Mouse (Mus musculus): ENCODE data around the gene Epn3. TPM values are rescaled to one million over a fixed set of nuclear protein-coding genes. Genes with fewer than 3 reads are reported as not detected.

Gene Epn3
- polyA plus RNA-seq (2014; fragmentation: Nextera tagmentation; extraction: Ambion mirVana) = 1.5 and 2.3 TPM in 2 replicates

- Histone ChIP-seq H3K4me1 (ENCODE audit: control insufficient read depth, insufficient read depth, low read length) (peaks cover 12% of the 10 kb centered on the region), H3K9ac (replicated peaks; ENCODE audit: low read length) (peak within 1 kb of the TSS; percentile 59), H3K27me3 (ENCODE audit: control insufficient read depth, insufficient read depth, low read length) (no peaks in the 10 kb centered on the region; the same call in 1 of the 2 replicates), H3K27ac (replicated peaks; ENCODE audit: low read depth, low read length) (peak within 1 kb of the TSS; percentile 56; the same call in 1 of the 2 replicates), H3K9me3 (replicated peaks; ENCODE audit: control insufficient read depth, low read length) (no peaks in the 10 kb centered on the region), H3K36me3 (replicated peaks; ENCODE audit: control insufficient read depth, insufficient read depth, low read depth, low read length) (no peaks in the 10 kb centered on the region), H3K4me3 (ENCODE audit: low read depth, low read length) (peak within 1 kb of the TSS; percentile 36), H3K4me2 (ENCODE audit: low read depth, low read length) (peak within 1 kb of the TSS; percentile 73)
- peak; percentile 75 for DNase-seq (ENCODE audit: low spot score)
- ATAC-seq (replicated peaks; ENCODE audit: insufficient number of reproducible peaks, low FRiP score, low TSS enrichment, low read depth) = peak; percentile 31; the same call in 1 of the 2 replicates
- under 1% methylated on average over 26 of the region's 26 CpGs for WGBS
Observed at GRCm38 (mm10) chr11:94499661-94500152, at the start of gene Epn3. Gene Epn3 (minus strand): TSS chr11:94499974.

GRCm38 (mm10) chr11:94548888-94549690, 49.3 kb upstream of the Epn3 start, which contains the start of gene Rsad1:
Gene Rsad1 (minus strand): TSS chr11:94549255.
- ATAC-seq (replicated peaks; ENCODE audit: insufficient number of reproducible peaks, low FRiP score, low TSS enrichment, low read depth) (peak; percentile 87), DNase-seq (ENCODE audit: low spot score) (peak; percentile 94)
- H3K4me3 ChIP-seq (ENCODE audit: low read depth, low read length) = peak within 1 kb of the TSS; percentile 52
- peak within 1 kb of the TSS; percentile 76; the same call in 1 of the 2 replicates for H3K27ac ChIP-seq (replicated peaks; ENCODE audit: low read depth, low read length)
- 5% methylated on average over 49 of the region's 49 CpGs for WGBS
- no peaks in the 10 kb centered on the region for H3K9me3 ChIP-seq (replicated peaks; ENCODE audit: control insufficient read depth, low read length)
- no peaks in the 10 kb centered on the region; the same call in 1 of the 2 replicates for H3K36me3 ChIP-seq (replicated peaks; ENCODE audit: control insufficient read depth, insufficient read depth, low read depth, low read length)
- peak within 1 kb of the TSS; percentile 78 for H3K4me2 ChIP-seq (ENCODE audit: low read depth, low read length)
- H3K9ac ChIP-seq (replicated peaks; ENCODE audit: low read length) = peak within 1 kb of the TSS; percentile 65
- no peaks in the 10 kb centered on the region for H3K4me1 ChIP-seq (ENCODE audit: control insufficient read depth, insufficient read depth, low read length)
- H3K27me3 ChIP-seq (ENCODE audit: control insufficient read depth, insufficient read depth, low read length) = no peaks in the 10 kb centered on the region

- no peaks in the 10 kb centered on the region for H3K9me3 ChIP-seq (replicated peaks; ENCODE audit: control insufficient read depth, low read length)
- H3K27ac ChIP-seq (replicated peaks; ENCODE audit: low read depth, low read length) = no peak overlapping the region
- no peaks in the 10 kb centered on the region; the same call in 1 of the 2 replicates for H3K36me3 ChIP-seq (replicated peaks; ENCODE audit: control insufficient read depth, insufficient read depth, low read depth, low read length)
- ATAC-seq (replicated peaks; ENCODE audit: insufficient number of reproducible peaks, low FRiP score, low TSS enrichment, low read depth) (no peak; the same call in 1 of the 2 replicates), DNase-seq (ENCODE audit: low spot score) (peak; percentile 34)
- 12% methylated on average over 24 of the region's 24 CpGs for WGBS
- H3K9ac ChIP-seq (replicated peaks; ENCODE audit: low read length) = peak overlapping the region; percentile 65
- H3K27me3 ChIP-seq (ENCODE audit: control insufficient read depth, insufficient read depth, low read length) = no peaks in the 10 kb centered on the region
- no peaks in the 10 kb centered on the region for H3K4me1 ChIP-seq (ENCODE audit: control insufficient read depth, insufficient read depth, low read length)
- peak overlapping the region; percentile 52 for H3K4me3 ChIP-seq (ENCODE audit: low read depth, low read length)
- H3K4me2 ChIP-seq (ENCODE audit: low read depth, low read length) = peak overlapping the region; percentile 78
Observed at GRCm38 (mm10) chr11:94548041-94548784, 48.4 kb upstream of the Epn3 start.

- no peak overlapping the region for H3K9ac ChIP-seq (replicated peaks; ENCODE audit: low read length)
- no peaks in the 10 kb centered on the region for H3K9me3 ChIP-seq (replicated peaks; ENCODE audit: control insufficient read depth, low read length)
- H3K27ac ChIP-seq (replicated peaks; ENCODE audit: low read depth, low read length) = no peak overlapping the region
- no peak overlapping the region for H3K4me2 ChIP-seq (ENCODE audit: low read depth, low read length)
- H3K27me3 ChIP-seq (ENCODE audit: control insufficient read depth, insufficient read depth, low read length) = no peaks in the 10 kb centered on the region
- H3K36me3 ChIP-seq (replicated peaks; ENCODE audit: control insufficient read depth, insufficient read depth, low read depth, low read length) = no peaks in the 10 kb centered on the region; the same call in 1 of the 2 replicates
- no peak for DNase-seq (ENCODE audit: low spot score)
- ATAC-seq (replicated peaks; ENCODE audit: insufficient number of reproducible peaks, low FRiP score, low TSS enrichment, low read depth) = no peak
- no peak overlapping the region for H3K4me3 ChIP-seq (ENCODE audit: low read depth, low read length)
- H3K4me1 ChIP-seq (ENCODE audit: control insufficient read depth, insufficient read depth, low read length) = no peaks in the 10 kb centered on the region
- WGBS = 89% methylated on average over 6 of the region's 6 CpGs
Observed at GRCm38 (mm10) chr11:94547271-94547670, 47.5 kb upstream of the Epn3 start.

- Histone ChIP-seq H3K27ac (replicated peaks; ENCODE audit: low read depth, low read length) (no peak overlapping the region), H3K27me3 (ENCODE audit: control insufficient read depth, insufficient read depth, low read length) (no peaks in the 10 kb centered on the region), H3K9me3 (replicated peaks; ENCODE audit: control insufficient read depth, low read length) (no peaks in the 10 kb centered on the region), H3K4me3 (ENCODE audit: low read depth, low read length) (no peak overlapping the region), H3K4me2 (ENCODE audit: low read depth, low read length) (no peak overlapping the region), H3K36me3 (replicated peaks; ENCODE audit: control insufficient read depth, insufficient read depth, low read depth, low read length) (no peaks in the 10 kb centered on the region), H3K4me1 (ENCODE audit: control insufficient read depth, insufficient read depth, low read length) (no peaks in the 10 kb centered on the region), H3K9ac (replicated peaks; ENCODE audit: low read length) (no peak overlapping the region)
- ATAC-seq (replicated peaks; ENCODE audit: insufficient number of reproducible peaks, low FRiP score, low TSS enrichment, low read depth) (no peak), DNase-seq (ENCODE audit: low spot score) (no peak)
- 94% methylated on average over 5 of the region's 5 CpGs for WGBS
Observed at GRCm38 (mm10) chr11:94546381-94546780, 46.6 kb upstream of the Epn3 start.

- Histone ChIP-seq H3K9me3 (replicated peaks; ENCODE audit: control insufficient read depth, low read length) (no peaks in the 10 kb centered on the region), H3K9ac (replicated peaks; ENCODE audit: low read length) (no peak overlapping the region), H3K27me3 (ENCODE audit: control insufficient read depth, insufficient read depth, low read length) (no peaks in the 10 kb centered on the region), H3K4me2 (ENCODE audit: low read depth, low read length) (0 out of 2 replicates have a peak overlapping the region, but pooled peaks have one; percentile 11), H3K36me3 (replicated peaks; ENCODE audit: control insufficient read depth, insufficient read depth, low read depth, low read length) (no peaks in the 10 kb centered on the region), H3K4me1 (ENCODE audit: control insufficient read depth, insufficient read depth, low read length) (no peaks in the 10 kb centered on the region), H3K4me3 (ENCODE audit: low read depth, low read length) (no peak overlapping the region), H3K27ac (replicated peaks; ENCODE audit: low read depth, low read length) (no peak overlapping the region)
- DNase-seq (ENCODE audit: low spot score) (no peak), ATAC-seq (replicated peaks; ENCODE audit: insufficient number of reproducible peaks, low FRiP score, low TSS enrichment, low read depth) (no peak)
- WGBS = 40% methylated on average over 18 of the region's 18 CpGs
Observed at GRCm38 (mm10) chr11:94544422-94544821, 44.6 kb upstream of the Epn3 start.

- H3K4me1 ChIP-seq (ENCODE audit: control insufficient read depth, insufficient read depth, low read length) = no peaks in the 10 kb centered on the region
- no peak overlapping the region for H3K4me2 ChIP-seq (ENCODE audit: low read depth, low read length)
- H3K36me3 ChIP-seq (replicated peaks; ENCODE audit: control insufficient read depth, insufficient read depth, low read depth, low read length) = no peaks in the 10 kb centered on the region
- DNase-seq (ENCODE audit: low spot score) (peak; percentile 72), ATAC-seq (replicated peaks; ENCODE audit: insufficient number of reproducible peaks, low FRiP score, low TSS enrichment, low read depth) (no peak)
- WGBS = 33% methylated on average over 9 of the region's 9 CpGs
- no peak overlapping the region for H3K4me3 ChIP-seq (ENCODE audit: low read depth, low read length)
- no peak overlapping the region for H3K27ac ChIP-seq (replicated peaks; ENCODE audit: low read depth, low read length)
- no peaks in the 10 kb centered on the region for H3K9me3 ChIP-seq (replicated peaks; ENCODE audit: control insufficient read depth, low read length)
- no peaks in the 10 kb centered on the region for H3K27me3 ChIP-seq (ENCODE audit: control insufficient read depth, insufficient read depth, low read length)
- no peak overlapping the region for H3K9ac ChIP-seq (replicated peaks; ENCODE audit: low read length)
Observed at GRCm38 (mm10) chr11:94543932-94544331, 44.2 kb upstream of the Epn3 start.

Data from embryonic facial prominence, embryonic 11.5 days (tissue).